Mouse (Mus musculus): ENCODE measurements around the gene Llph. TPM values are rescaled to one million over a fixed set of nuclear protein-coding genes. Genes with fewer than 3 reads are reported as not detected.

Llph gene
- polyA plus RNA-seq, 1 experiment, result 4.5 TPM

- H3K27me3 ChIP-seq (ENCODE audit: control insufficient read depth), result no peaks in the 10 kb centered on the region
- H3K4me3 ChIP-seq (replicated peaks), result no peak overlapping the region
- no peaks in the 10 kb centered on the region for H3K9me3 ChIP-seq (ENCODE audit: control insufficient read depth, low read length)
- no peaks in the 10 kb centered on the region for H3K36me3 ChIP-seq (ENCODE audit: control insufficient read depth)
- TF ChIP-seq TAL1 (IDR thresholded peaks at IDR 0.05; ENCODE audit: low read length) (no peak), GATA1 (IDR thresholded peaks at IDR 0.05; ENCODE audit: low read length) (no peak)
- no peaks in the 10 kb centered on the region for H3K4me1 ChIP-seq (ENCODE audit: control insufficient read depth)
Observed at GRCm38 (mm10) chr10:120281700-120282099, 54.8 kb downstream of the Llph start.

Other genes starting within 250 kb of the Llph start
- 1.0 and 1.5 TPM in 2 replicates for gene Helb, start 114.1 kb upstream of the Llph start, polyA plus RNA-seq (2012)
- gene Tmbim4, start 25.5 kb upstream of the Llph start, polyA plus RNA-seq (2012), result 4.8 and 4.9 TPM in 2 replicates
- 0.03 TPM in 1 of 2 replicates, not detected in the other for gene Irak3, start 24.9 kb upstream of the Llph start, polyA plus RNA-seq (2012)
- 0.02 and 0.05 TPM in 2 replicates for gene Hmga2, start 249.4 kb downstream of the Llph start, polyA plus RNA-seq (2012)